Mouse (Mus musculus) urinary bladder, postnatal 4 days (tissue): ENCODE results near the gene Itpa.
A peak's percentile ranks its signal among the peaks of the same experiment; 100 is the strongest.
"Not testable (repeated sequence)": the region's sequence is repeated elsewhere in the genome, so short reads cannot be mapped to it uniquely, and the experiment has no call there.

Experiments
- DNase-seq, 2 experiments: peaks; one replicate each; pipeline ENCODE4 v3.0.0; 2021 to 2022; ENCODE audit warnings: low spot score in 2 of 2

Itpa gene

DNA sequence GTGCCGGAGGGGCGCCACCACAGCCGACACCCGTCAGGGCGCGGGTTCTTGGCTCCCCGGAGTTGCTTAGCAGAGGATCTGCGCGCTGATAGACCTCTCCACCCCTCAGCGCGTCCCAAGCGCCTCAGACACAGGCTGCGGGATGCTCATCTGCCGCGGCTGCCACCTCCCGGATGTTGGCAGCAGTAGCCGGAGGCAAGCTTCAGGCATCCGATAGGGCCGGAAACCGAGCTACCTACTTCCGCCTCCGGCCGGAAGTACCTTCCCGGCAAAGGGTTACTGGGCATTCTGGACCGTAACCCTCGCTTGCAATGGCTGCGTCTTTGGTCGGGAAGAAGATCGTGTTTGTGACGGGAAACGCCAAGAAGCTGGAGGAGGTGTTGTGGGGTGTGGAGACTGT lies at the start of gene Itpa:
Gene Itpa (plus strand): TSS at position 52 of the 400 bp plus-strand sequence.
- DNase-seq: peak; percentile 79 to 82

DNA sequence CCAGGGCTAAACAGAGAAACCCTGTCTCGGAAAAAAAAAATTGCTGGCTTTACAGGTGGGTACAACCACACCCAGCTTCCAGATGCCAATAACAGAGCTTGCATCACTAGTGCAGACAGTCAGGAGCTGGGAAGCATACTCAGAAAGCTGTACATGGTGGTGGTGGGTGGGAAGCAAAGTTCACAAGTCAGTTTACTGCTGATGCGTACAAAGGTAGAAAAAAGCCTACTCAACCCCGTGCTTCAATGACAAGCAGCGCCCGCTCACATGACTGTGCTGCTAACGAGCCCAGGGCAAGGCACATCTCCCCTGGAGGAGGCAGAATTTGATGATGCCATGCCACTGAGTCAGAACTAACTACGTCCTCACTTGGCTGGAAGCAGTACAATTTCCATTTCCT lies 48.4 kb upstream of the Itpa start:
- DNase-seq: no peak

DNA sequence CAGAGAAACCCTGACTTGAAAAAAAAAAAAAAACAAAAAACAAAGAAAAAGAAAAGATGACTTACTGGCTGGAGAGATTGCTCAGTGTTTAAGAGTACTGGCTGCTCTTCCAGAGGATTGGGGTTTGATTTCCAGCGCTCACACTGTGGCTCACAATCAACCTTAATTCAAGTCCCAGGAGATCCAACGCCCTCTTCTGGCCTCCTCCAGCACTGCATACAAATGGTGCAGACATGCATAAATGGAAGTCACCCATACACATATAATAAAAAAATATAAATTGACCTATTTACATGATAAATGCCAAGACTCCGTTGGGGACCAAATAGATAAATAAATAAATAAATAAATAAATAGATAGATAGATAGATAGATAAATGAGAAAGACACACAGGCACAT lies 39.0 kb upstream of the Itpa start:
- DNase-seq: no peak

DNA sequence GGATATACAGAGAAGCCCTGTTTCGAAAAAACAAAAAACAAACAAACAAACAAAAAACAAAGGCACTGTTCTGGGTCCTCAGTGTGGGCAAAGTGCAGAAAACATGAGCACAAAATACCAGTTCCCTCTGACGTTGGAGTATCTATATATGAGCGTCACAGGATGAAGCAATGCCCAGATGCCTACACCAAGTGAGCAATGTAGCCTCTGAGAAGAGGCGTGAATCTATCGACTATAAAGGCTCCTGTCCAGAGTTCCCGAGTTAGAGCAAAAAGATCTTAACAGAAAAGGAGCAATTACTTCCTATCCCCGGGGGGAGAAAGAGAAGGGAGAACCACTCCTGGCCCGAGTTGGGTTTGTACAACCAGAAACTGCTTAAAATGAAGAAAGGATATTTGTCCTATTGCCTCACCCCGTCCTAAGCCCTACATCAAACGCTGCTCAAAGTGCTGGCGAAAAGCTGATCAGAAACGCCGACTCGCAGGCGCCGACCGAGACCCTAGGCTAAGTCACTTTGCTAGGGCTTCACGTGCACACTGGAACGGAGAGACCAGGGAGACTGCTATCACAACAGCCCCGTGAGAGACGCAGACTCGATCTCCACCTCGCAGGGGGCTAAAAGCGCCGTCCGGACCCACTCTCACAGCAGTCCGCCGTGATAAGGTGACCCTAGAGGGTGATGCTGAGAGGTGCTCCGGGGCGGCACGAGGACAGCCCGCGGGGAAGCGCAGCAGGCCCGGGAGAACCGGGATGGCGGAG lies 38.2 kb upstream of the Itpa start:
- DNase-seq: no peak

DNA sequence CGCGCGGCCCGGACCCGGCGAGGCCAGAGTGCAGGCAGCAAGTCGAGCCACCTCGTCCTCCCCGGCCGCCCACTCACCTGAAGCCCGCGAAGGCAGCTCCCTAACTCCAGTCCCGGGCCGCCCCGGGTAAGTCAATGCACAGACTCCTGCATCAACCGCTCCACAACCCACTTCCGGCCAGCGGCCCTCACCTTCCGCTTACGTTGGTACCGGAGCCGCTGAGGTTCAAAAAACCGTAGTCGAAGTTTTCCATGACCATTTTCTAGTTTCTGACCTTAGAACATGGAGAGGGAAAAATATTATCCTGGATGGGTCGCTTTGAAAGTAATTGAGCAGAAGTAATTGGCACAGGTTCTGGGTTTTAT lies 37.6 kb upstream of the Itpa start, which contains the start of the genes Fastkd5 and Ubox5:
Gene Fastkd5 (minus strand): TSS at position 189 of the 365 bp plus-strand sequence.
Gene Ubox5 (minus strand): TSS at position 200 of the 365 bp plus-strand sequence.
- DNase-seq: peak; percentile 85 to 95

DNA sequence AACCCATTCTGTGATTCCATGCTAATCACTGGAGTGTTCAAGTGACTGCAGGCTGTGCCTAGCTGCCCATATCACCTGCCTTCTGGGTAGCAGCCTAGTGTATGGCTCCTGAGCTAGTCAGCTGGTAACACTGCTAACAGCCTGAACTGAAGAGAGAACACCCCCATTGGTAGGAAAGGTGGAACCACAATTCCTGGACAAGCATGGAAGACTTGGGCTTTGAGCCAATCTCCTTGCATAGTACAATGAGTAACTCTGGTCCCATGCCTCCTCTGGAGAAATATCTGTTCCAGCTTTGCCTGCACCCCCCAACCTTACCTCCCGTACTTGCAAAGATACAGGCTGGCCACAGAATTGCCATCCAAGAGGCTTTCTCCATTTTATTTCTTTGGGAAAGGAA lies 35.0 kb upstream of the Itpa start:
- no peak for DNase-seq

DNA sequence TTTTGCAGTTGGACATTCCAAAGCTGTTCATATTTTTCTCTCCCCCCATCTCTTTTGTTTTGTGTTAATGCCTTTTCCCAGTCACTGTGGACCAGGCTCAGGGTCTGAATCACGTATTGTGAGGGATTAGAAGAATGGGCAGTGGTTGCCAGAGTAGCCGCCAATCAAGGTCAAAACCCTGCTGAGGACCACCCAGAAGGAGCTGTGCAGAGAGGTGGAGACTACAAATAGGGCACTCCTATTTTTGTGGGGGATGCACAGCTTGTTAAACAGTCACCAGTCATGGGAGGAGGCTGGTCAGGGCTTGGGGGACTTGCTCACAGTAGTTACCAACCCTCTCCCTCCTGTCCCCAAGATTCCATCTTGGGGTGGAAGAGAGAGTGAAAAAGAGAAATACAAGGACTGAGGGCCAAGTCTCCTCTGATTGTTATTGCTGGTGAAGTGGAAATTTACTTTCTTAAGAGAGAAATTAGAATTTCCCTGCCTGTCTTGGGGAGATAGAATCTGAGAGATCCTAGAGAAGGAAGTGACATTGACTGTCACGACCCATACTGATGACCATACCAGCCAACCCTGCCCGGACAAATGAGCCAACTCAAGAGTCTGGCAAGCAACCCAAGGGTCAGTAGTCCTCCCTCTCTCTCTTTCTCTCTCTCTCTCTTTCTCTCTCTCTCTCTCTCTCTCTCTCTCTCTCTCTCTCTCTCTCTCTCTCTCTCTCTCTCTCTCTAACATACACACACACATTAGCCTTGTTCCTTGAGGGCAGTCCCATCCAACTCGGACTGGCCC lies 34.3 kb upstream of the Itpa start:
- no peak for DNase-seq

DNA sequence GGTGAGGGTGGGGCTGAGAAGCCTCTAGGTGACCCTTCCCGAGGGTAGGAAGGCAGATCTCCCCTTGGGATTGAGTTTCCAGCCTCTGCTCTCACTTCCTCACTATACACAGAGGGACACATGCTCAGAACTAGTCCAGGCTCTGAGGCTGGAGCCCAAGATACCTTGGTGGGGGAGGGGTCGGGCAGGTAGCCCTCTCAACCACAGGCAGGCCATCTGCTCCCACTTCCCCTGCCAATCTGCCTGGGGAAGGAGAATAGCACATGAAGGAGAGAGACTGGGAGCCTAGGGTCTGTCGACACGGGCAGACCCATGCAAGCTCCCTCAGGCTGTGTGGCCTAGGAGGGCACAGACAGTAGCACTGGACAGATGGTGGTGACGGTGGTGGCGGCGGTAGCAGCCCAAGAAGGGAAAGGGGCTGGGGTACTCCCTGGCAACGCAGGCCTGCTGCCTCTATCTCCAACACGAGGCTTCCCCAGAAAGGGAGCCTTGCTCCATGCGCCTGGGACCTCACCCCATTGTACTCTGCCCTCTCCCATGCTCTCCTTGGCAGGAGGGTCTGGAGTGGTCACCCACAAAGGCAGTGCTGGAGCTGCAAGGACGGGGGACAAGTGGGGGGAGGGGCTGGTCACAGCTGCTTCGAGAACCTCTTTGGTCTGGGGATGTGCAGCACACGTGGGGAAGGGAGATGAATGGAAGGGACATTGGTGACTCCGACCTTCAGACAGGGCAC lies 33.2 kb upstream of the Itpa start:
- no peak for DNase-seq

DNA sequence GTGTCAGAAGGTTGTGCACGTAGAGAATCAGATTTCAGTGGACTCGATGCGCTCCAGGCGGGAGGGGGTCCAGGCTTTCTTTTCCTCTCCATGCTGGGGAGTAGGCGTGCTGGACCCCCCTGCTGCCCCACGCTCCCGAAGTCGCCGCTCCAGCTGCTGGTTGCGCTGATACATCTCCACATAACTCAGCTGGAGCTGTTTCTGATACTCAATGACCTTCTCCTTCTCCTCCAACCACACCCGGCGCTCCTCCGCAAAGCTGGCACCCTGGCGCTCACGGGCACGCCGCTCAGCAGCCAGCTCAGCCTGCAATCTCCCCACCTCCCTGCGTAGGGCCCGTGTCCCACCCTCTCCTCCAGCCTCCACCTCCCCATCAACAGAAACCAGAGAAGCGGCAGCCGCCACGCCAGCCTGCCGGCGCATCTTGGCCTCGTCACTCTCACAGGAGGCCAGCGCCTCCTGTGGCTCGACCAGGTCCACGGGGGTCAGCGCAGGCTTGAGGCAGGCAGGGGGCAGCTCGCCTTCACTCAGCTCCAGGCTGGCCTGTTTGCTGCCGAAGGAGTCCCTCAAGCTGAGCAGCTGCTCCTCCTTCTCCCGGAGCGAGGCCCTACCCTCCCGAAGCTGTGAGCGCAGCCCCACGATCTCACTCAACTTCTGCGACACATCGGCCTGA lies 32.5 kb upstream of the Itpa start:
- peak in 1 of 2 experiments; percentile 31 for DNase-seq

DNA sequence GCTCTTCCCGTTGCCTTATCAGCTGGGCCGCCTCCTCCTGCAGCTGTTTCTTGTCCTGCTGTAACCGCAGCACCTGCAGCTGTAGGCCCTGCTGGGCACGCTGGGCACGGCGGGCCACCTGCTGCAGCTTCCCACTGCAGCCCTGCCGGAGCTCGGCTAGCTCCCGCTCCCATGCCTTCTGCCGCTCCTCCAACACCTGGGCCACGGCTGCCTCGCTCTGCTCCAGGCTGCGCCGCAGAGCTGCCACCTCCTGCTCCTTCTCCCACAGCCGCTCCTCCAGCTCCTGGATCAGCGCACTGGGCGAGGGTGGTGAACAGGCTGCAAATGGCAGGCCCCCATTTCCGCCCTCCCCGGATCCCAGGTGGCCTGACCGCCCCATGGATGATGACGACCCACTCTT lies 31.6 kb upstream of the Itpa start:
- DNase-seq: no peak

DNA sequence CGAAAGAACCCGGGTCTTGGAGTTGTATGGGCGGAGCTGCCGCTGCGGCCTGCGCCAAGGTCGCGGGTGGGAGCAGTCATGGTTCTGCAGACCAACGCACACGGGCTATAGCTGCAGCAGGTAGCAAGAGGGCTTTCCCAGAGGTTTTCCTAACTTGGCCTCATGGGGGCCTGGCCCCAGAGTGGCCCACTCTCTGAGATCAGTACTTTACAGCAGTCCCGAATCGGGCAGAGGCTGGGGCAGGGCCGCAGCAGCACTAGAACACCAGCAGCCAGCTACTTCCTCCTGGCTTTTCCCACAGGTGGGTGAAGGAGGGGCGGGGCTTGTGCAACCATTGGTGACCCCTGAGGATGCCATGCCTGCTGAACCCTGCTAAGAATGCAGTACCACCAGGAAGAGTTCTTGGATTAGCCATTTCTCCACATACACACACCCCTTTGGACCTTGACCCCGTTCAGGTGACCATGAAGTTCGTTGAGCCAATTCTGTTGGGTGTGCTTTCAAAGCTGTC lies 29.3 kb upstream of the Itpa start:
- no peak for DNase-seq

DNA sequence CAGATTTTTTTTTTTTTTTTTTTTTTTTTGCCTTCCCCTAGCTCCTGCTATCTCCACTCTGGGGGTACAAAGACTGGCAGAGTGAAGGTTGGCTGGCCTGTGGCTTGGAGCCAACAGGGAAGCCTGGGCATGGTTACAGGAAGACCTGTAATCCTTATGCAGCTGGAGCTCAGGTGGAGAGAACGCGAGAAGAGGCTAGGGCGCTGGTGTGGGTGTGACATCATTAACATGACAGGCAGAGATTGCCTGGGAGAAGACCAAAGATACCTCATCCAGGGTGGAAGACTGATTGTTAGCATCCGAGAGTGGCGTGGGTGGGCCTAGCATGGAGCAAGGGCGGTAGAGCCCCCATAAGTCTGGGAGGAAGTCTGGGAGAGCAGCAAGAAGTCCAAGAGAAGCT lies 28.1 kb upstream of the Itpa start:
- DNase-seq: no peak

DNA sequence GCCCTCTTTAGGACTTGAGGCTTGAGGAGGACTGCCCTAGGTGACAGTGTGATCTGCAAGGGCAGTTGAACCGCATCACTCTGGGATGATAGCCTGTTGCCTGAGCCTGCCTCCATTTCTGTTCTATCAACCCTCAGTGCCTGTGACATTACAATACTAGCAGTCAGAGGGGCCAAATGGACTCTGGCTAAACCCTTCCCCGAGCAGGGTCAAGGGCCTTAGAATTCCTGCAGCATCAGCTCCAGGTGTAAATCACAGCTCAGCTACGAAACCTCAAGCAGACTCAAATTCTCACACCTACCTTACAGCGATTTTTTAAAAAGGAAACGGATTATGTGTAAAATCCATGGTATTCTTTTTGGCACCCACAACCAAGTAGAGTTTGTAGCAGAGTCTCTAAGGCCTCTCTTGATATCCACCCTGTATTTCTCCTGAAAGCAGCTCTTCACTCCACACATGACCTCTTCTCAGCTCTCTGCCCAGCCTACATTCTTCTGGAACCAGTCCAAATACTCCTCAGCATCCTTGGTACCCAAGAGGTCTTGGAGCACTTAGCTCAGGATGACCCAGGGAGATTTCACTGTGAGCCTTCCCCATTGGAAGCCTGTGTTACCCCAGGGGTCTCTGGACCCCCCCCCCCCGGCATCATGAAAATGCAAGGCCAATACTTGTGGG lies 25.9 kb upstream of the Itpa start:
- no peak for DNase-seq

DNA sequence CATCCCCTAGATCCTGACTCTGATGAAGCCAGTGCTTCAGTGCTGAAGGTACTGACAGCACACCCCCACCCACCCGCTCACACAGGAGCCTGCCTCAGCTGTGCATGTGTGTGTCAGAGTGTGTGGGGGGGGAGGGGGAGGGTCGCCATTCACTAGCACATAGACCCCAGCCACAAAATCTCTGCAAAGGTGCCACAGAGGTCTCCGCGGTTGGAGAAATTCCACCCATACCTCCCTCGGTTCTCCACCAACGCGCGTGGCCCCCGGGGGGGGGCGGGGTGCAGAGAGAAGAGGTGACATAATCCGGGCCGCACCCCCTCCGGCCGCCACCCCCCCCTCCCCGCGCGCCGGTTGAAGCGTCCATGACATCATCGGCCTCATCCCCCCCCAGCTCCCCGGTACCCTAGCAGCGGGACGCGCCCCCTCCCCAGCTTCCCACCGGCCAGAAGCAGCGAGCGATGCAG lies 25.2 kb upstream of the Itpa start:
- DNase-seq: no peak

DNA sequence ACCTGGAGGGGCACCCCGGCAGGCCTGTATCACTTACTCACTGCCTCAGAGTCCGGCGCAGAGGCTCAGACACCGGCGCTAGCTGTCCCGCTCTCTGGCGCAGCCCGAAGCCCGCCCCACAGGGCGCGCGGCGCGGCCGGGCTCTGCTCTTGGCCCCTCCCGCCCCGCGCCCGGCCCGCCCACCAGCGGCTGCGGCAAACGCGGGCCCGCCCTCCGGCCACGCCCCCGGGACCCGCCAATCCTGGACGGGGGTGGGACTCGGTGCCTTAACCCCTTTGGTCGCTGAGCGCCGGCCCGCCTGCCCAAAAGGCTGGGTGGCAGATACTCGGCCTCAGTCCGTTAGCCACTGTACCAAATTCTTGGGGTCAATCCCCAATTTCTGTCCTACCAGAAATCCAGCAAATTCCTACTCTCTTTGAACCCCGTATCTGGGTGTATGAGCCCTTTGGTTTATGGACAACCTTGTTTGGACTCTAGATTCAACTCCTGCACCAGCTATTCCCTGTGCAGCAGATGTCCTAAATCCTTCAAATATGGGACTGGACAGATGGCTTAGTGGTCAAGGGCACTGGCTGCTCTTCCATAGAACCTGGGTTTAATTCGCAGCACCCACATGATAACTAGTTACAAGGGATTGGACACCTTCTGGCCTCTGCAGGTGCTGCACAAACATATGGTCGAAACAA lies 24.6 kb upstream of the Itpa start, which contains the start of gene Lzts3:
Gene Lzts3 (minus strand): TSS at position 120 of the 686 bp plus-strand sequence.
- DNase-seq: peak; percentile 92 to 94

DNA sequence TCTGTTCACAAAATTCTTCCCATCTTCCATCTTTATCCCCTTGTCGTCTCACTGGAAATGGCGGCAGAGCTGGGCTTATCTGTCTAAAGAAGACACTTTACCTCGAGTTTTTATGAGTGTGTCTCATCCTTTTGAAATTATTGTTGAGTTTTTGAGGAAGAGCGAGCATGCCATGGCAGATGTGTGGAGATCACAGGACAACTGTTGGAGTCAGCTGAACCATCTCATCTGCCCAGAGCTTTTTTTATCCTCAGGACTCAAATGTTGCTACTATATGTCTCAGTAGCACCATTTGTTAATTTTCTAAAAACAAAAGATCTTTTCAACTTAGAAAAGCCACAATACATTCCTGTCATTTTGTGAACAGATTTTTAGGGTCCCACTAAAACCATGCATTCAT lies 22.2 kb upstream of the Itpa start:
- no peak for DNase-seq

DNA sequence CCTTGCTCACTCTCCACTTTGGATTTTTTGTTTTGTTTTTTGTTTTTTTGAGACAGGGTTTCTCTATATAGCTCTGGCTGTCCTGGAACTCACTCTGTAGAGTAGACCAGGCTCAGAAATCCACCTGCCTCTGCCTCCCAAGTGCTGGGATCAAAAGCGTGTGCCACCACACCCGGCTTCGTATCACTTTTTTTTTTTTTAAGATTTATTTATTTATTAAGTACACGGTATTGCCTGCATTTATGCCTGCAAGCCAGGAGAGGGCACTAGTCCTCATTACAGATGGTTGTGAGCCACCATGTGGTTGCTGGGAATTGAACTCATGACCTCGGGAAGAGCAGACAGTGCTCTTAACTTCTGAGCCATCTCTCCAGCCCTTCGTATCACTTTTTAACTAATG lies 18.4 kb upstream of the Itpa start:
- not testable (repeated sequence) for DNase-seq

DNA sequence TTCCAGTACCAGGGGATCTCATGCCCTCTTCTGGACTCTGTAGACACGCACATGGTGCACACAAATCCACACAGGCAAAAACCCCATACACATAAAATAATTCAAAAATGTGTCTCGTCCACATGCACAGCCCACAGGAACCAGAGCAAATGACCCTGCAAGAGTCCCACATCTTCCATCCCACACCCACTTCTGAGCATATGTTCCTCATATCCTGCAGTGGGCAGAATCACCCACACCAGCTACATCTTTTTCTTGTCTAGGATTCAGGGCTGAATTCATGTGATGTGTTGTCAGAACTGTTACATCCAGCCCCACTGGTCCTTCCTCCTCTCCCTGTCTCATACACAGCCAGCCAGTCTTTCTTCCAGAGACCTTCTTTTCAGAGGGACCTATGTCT lies 14.1 kb upstream of the Itpa start:
- no peak for DNase-seq

DNA sequence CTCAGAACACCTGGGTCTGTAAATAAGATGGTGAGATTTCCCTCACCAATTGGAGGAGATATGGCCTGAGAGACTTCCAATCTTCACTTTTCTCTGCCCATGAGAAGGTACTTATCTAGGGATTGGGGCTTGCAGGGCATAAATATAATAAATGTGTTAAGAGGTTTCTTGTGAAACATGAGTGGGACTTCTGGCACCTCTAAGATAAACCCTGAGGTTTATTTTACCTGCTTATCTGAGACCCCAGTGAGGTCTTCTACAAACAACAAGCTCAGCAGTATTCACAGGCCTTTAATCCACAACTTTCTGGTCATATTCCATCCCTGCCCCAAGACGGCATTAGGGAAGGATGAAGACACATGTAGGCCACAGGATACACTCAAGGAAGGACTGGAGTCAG lies 13.7 kb upstream of the Itpa start:
- DNase-seq: no peak

DNA sequence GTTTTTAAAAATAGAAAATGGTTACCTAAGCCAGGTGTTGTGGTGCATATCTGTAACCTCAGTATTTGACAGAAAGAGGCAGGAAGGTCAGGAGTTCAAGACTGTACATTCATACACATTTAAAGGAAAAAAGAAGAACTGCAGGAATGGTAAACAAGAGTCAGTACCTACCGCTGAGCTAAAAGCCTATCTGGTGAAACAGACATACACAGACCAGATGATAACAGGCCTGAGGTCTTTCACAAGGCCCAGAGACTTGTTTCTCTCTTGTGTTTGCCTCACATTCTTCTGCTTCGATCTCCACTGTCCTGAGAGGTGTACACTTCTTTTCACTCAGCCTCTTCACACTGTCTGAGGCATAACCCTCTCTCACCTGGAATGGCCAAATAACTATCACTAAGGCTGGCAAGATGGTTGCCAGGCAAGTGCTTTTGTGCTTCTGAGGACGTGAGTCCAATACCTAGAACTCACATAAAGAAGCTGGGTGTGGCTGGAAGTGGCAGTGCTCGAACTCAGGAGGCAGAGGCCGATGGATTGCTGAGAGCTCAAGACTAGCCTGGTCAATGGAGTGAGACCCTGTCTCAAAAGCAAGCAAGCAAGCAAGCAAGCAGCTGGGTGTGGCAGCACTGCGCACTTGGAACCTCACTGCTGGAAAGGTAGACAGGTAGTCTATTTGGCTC lies 11.6 kb upstream of the Itpa start:
- no peak for DNase-seq
